Mouse (Mus musculus): ENCODE data around the gene Klf7.

DNA sequence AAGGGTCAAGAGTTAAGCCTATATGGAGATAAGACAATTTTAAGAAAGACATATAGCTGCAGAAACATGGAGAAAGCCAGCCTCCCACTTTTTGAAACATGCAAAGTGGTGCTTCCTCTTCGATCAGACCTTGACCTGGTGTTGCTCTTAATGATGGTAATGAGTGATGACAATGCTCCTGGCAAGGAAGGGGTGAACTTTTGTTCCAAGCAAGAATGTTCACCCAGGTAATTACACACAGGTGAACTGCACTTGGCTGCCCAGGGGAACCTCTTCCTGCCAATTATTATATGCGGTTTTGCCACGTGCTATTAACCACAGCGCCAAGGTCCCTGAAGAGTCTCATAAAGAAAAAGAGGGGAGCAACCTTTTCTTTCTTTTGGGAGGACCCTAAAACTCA lies 36.7 kb downstream of the Klf7 start:
- TF ChIP-seq CTCF (IDR thresholded peaks at IDR 0.05; ENCODE audit: low read depth, low read length): no peak
- TF ChIP-seq POLR2A (IDR thresholded peaks at IDR 0.05; ENCODE audit: borderline replicate concordance, low read depth, low read length): no peak

All from bone marrow macrophage, adult 2 months (primary cell).